Mouse (Mus musculus): ENCODE measurements around the gene Rab3gap1. TPM values are rescaled to one million over a fixed set of nuclear protein-coding genes. Genes with fewer than 3 reads are reported as not detected.
A peak's percentile ranks its signal among the peaks of the same experiment; 100 is the strongest.
"Not testable (repeated sequence)": the region's sequence is repeated elsewhere in the genome, so short reads cannot be mapped to it uniquely, and the experiment has no call there.

Gene Rab3gap1
- total RNA-seq, 2 experiments from 2014 or later: 22.1 to 38.9 TPM

GRCm38 (mm10) chr1:127915316-127915715 lies 46.7 kb downstream of the Rab3gap1 start:
- ATAC-seq (replicated peaks; ENCODE audit: poor library complexity, severe bottlenecking): no peak

- ATAC-seq (replicated peaks; ENCODE audit: poor library complexity, severe bottlenecking): no peak
Observed at GRCm38 (mm10) chr1:127915802-127916201, 47.2 kb downstream of the Rab3gap1 start.

GRCm38 (mm10) chr1:127933405-127933804 lies 64.8 kb downstream of the Rab3gap1 start:
- ATAC-seq (replicated peaks; ENCODE audit: poor library complexity, severe bottlenecking): no peak

- no peak for ATAC-seq (replicated peaks; ENCODE audit: poor library complexity, severe bottlenecking)
Observed at GRCm38 (mm10) chr1:127934322-127934721, 65.7 kb downstream of the Rab3gap1 start.

GRCm38 (mm10) chr1:127937277-127937676 lies 68.7 kb downstream of the Rab3gap1 start:
- no peak for ATAC-seq (replicated peaks; ENCODE audit: poor library complexity, severe bottlenecking)

GRCm38 (mm10) chr1:127942231-127942630 lies 73.7 kb downstream of the Rab3gap1 start:
- ATAC-seq (replicated peaks; ENCODE audit: poor library complexity, severe bottlenecking): no peak

- no peak for ATAC-seq (replicated peaks; ENCODE audit: poor library complexity, severe bottlenecking)
Observed at GRCm38 (mm10) chr1:127943516-127943915, 74.9 kb downstream of the Rab3gap1 start.

GRCm38 (mm10) chr1:127945696-127946575 lies 77.4 kb downstream of the Rab3gap1 start:
- no peak for ATAC-seq (replicated peaks; ENCODE audit: poor library complexity, severe bottlenecking)

- ATAC-seq (replicated peaks; ENCODE audit: poor library complexity, severe bottlenecking): no peak
Observed at GRCm38 (mm10) chr1:127946615-127947249, 78.2 kb downstream of the Rab3gap1 start.

- ATAC-seq (replicated peaks; ENCODE audit: poor library complexity, severe bottlenecking): no peak
Observed at GRCm38 (mm10) chr1:127948748-127949147, 80.2 kb downstream of the Rab3gap1 start.

GRCm38 (mm10) chr1:127952276-127952675 lies 83.7 kb downstream of the Rab3gap1 start:
- ATAC-seq (replicated peaks; ENCODE audit: poor library complexity, severe bottlenecking): no peak

GRCm38 (mm10) chr1:127954198-127954597 lies 85.6 kb downstream of the Rab3gap1 start:
- not testable (repeated sequence) for ATAC-seq (replicated peaks; ENCODE audit: poor library complexity, severe bottlenecking)

GRCm38 (mm10) chr1:127954800-127955199 lies 86.2 kb downstream of the Rab3gap1 start:
- ATAC-seq (replicated peaks; ENCODE audit: poor library complexity, severe bottlenecking): no peak

GRCm38 (mm10) chr1:127956524-127956923 lies 88.0 kb downstream of the Rab3gap1 start:
- ATAC-seq (replicated peaks; ENCODE audit: poor library complexity, severe bottlenecking): no peak

- ATAC-seq (replicated peaks; ENCODE audit: poor library complexity, severe bottlenecking): no peak
Observed at GRCm38 (mm10) chr1:127958801-127959200, 90.2 kb downstream of the Rab3gap1 start.

GRCm38 (mm10) chr1:127959312-127959718 lies 90.7 kb downstream of the Rab3gap1 start:
- ATAC-seq (replicated peaks; ENCODE audit: poor library complexity, severe bottlenecking): no peak

- no peak for ATAC-seq (replicated peaks; ENCODE audit: poor library complexity, severe bottlenecking)
Observed at GRCm38 (mm10) chr1:127961140-127961539, 92.6 kb downstream of the Rab3gap1 start.

GRCm38 (mm10) chr1:127963326-127963725 lies 94.8 kb downstream of the Rab3gap1 start:
- ATAC-seq (replicated peaks; ENCODE audit: poor library complexity, severe bottlenecking): no peak

- ATAC-seq (replicated peaks; ENCODE audit: poor library complexity, severe bottlenecking): no peak
Observed at GRCm38 (mm10) chr1:127970870-127971269, 102.3 kb downstream of the Rab3gap1 start.

GRCm38 (mm10) chr1:127974082-127974481 lies 105.5 kb downstream of the Rab3gap1 start:
- no peak for ATAC-seq (replicated peaks; ENCODE audit: poor library complexity, severe bottlenecking)

- peak; percentile 83 for ATAC-seq (replicated peaks; ENCODE audit: poor library complexity, severe bottlenecking)
Observed at GRCm38 (mm10) chr1:127975676-127976075, 107.1 kb downstream of the Rab3gap1 start.

Measured in granulocyte monocyte progenitor cell, adult 5-6 weeks (primary cell).